Mouse (Mus musculus): ENCODE data around the gene Cyp2c23. TPM values are rescaled to one million over a fixed set of nuclear protein-coding genes. Genes with fewer than 3 reads are reported as not detected.

Gene Cyp2c23
- polyA plus RNA-seq, 1 experiment, result not detected

GRCm38 (mm10) chr19:44000720-44001119 is 28.3 kb downstream of the Cyp2c23 start:
- no peak overlapping the region for H3K4me3 ChIP-seq (ENCODE audit: insufficient read depth, low read length)
- TF ChIP-seq CTCF (IDR thresholded peaks at IDR 0.05; ENCODE audit: low read depth, low read length) (no peak), POLR2A (IDR thresholded peaks at IDR 0.05; ENCODE audit: borderline replicate concordance, low read depth, low read length) (no peak)
- no peaks in the 10 kb centered on the region for H3K4me1 ChIP-seq (ENCODE audit: control insufficient read depth, insufficient read depth, low read length)
- H3K27ac ChIP-seq (ENCODE audit: insufficient read depth, low read depth, low read length), result no peak overlapping the region

DNA sequence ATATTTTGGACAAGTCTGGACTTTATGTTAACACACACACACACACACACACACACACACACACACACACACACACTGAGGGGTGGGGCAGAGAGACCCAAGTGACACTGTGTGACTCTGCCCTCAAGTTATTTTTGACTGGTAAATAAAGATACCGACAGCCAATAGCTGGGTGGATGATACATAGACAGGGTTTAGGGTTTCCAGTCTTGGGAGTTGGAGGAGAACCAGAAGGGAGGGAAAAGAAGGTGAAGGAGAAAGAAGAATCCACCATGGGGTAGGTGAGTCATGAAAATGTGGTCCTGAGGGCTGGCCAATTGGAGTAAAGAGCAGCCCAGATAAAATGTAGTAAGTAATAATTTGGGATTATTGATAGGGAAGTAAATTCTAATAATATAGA is 28.9 kb downstream of the Cyp2c23 start:
- Histone ChIP-seq H3K4me3 (ENCODE audit: insufficient read depth, low read length) (no peak overlapping the region), H3K4me1 (ENCODE audit: control insufficient read depth, insufficient read depth, low read length) (no peaks in the 10 kb centered on the region), H3K27ac (ENCODE audit: insufficient read depth, low read depth, low read length) (no peak overlapping the region)
- TF ChIP-seq POLR2A (IDR thresholded peaks at IDR 0.05; ENCODE audit: borderline replicate concordance, low read depth, low read length) (no peak), CTCF (IDR thresholded peaks at IDR 0.05; ENCODE audit: low read depth, low read length) (no peak)

GRCm38 (mm10) chr19:43998802-43999527 is 30.0 kb downstream of the Cyp2c23 start:
- Histone ChIP-seq H3K4me3 (ENCODE audit: insufficient read depth, low read length) (no peak overlapping the region), H3K27ac (ENCODE audit: insufficient read depth, low read depth, low read length) (no peak overlapping the region), H3K4me1 (ENCODE audit: control insufficient read depth, insufficient read depth, low read length) (no peaks in the 10 kb centered on the region)
- TF ChIP-seq POLR2A (IDR thresholded peaks at IDR 0.05; ENCODE audit: borderline replicate concordance, low read depth, low read length) (no peak), CTCF (IDR thresholded peaks at IDR 0.05; ENCODE audit: low read depth, low read length) (no peak)

GRCm38 (mm10) chr19:43998101-43998500 is 30.9 kb downstream of the Cyp2c23 start:
- Histone ChIP-seq H3K27ac (ENCODE audit: insufficient read depth, low read depth, low read length) (no peak overlapping the region), H3K4me3 (ENCODE audit: insufficient read depth, low read length) (no peak overlapping the region), H3K4me1 (ENCODE audit: control insufficient read depth, insufficient read depth, low read length) (peaks cover 4% of the 10 kb centered on the region; the same call in 1 of the 2 replicates)
- TF ChIP-seq POLR2A (IDR thresholded peaks at IDR 0.05; ENCODE audit: borderline replicate concordance, low read depth, low read length), result no peak
- no peak for TF ChIP-seq CTCF (IDR thresholded peaks at IDR 0.05; ENCODE audit: low read depth, low read length)

DNA sequence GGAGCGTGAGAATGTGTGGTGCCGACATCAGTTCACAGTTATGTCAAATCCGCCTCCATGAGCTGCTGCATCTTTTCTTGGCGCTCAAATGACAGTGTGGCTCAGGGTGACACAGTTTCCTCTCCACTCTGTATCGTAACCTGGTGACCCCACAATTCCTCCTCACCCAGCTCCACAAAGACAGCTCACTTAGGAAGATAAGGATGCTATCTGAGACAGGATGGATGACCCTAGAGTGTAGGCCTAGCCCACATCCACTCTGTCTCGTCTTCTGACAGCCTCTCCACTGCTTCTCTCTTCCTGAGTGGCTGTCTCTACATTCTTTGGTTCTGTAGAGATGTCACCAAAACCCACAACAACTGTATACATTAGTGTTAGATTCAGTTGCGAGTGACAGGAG is 33.6 kb downstream of the Cyp2c23 start:
- Histone ChIP-seq H3K4me1 (ENCODE audit: control insufficient read depth, insufficient read depth, low read length) (peaks cover 9% of the 10 kb centered on the region), H3K27ac (ENCODE audit: insufficient read depth, low read depth, low read length) (no peak overlapping the region), H3K4me3 (ENCODE audit: insufficient read depth, low read length) (no peak overlapping the region)
- TF ChIP-seq CTCF (IDR thresholded peaks at IDR 0.05; ENCODE audit: low read depth, low read length) (no peak), POLR2A (IDR thresholded peaks at IDR 0.05; ENCODE audit: borderline replicate concordance, low read depth, low read length) (no peak)

DNA sequence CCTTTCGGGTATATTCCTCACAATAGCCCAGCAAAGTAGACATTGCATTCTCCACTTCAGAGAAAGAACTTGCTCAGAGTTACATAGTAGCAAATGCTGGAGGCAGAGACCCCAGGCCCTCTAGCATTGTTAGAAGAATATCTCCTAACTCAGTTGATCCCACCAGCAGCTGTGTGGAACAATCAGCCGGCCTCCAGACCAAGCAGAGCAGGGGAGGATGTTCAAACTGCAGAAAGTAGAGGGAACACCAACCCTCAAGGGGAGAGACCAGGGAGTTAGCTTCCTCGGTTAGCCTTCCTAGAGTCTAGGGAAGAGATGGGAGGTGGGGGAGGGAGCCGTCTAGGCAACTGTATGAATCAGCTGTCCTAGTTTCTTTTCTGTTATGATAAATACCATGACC is 36.5 kb downstream of the Cyp2c23 start:
- H3K27ac ChIP-seq (ENCODE audit: insufficient read depth, low read depth, low read length), result no peak overlapping the region
- TF ChIP-seq CTCF (IDR thresholded peaks at IDR 0.05; ENCODE audit: low read depth, low read length) (no peak), POLR2A (IDR thresholded peaks at IDR 0.05; ENCODE audit: borderline replicate concordance, low read depth, low read length) (no peak)
- no peak overlapping the region for H3K4me3 ChIP-seq (ENCODE audit: insufficient read depth, low read length)
- peaks cover 9% of the 10 kb centered on the region for H3K4me1 ChIP-seq (ENCODE audit: control insufficient read depth, insufficient read depth, low read length)

GRCm38 (mm10) chr19:43990362-43990761 is 38.6 kb downstream of the Cyp2c23 start:
- no peak overlapping the region for H3K4me3 ChIP-seq (ENCODE audit: insufficient read depth, low read length)
- TF ChIP-seq CTCF (IDR thresholded peaks at IDR 0.05; ENCODE audit: low read depth, low read length) (no peak), POLR2A (IDR thresholded peaks at IDR 0.05; ENCODE audit: borderline replicate concordance, low read depth, low read length) (no peak)
- H3K4me1 ChIP-seq (ENCODE audit: control insufficient read depth, insufficient read depth, low read length), result peaks cover 9% of the 10 kb centered on the region
- H3K27ac ChIP-seq (ENCODE audit: insufficient read depth, low read depth, low read length), result no peak overlapping the region

DNA sequence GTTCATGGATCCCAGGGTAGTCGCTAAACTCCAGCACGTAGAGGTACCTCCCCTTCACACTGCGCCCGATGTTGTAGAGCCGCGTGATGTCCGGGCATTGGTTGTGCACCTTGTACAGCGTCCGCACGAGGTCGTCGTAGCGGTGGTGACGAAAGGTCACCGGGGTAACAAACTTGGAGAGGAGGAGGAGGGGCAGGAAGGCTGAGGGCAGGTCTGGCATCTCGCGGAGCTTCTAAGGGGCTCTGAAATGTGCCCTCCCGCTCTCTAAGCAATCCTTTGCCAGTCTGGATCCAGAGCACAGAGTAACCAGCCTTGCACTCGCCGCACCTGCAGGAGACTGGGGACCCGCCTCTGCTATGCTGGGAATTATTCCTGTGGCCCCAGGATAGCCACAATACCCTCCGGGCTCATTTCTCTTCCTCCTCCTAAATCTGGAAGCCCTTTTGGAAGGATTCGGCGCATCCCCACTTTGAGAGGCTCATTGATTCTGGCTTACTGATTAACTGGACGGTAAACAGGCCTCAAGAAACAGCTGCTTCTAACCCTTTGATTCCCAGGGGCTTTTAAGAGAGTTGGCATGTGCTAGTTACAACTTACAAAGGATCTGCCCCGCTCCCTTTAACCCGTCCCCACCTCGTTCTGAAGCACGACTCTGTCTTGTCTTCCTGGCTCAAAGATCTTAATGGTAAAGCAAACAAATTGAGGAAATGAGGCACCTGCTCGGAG is 42.8 kb downstream of the Cyp2c23 start, which contains the start of gene Cpn1:
TSS of gene Cpn1 (minus strand) at position 488 of the 726 bp plus-strand sequence.
- no peaks in the 10 kb centered on the region for H3K4me1 ChIP-seq (ENCODE audit: control insufficient read depth, insufficient read depth, low read length)
- TF ChIP-seq POLR2A (IDR thresholded peaks at IDR 0.05; ENCODE audit: borderline replicate concordance, low read depth, low read length), result no peak
- TF ChIP-seq CTCF (IDR thresholded peaks at IDR 0.05; ENCODE audit: low read depth, low read length), result no peak
- no peak within 1 kb of the TSS for H3K4me3 ChIP-seq (ENCODE audit: insufficient read depth, low read length)
- no peak within 1 kb of the TSS for H3K27ac ChIP-seq (ENCODE audit: insufficient read depth, low read depth, low read length)

GRCm38 (mm10) chr19:43981992-43982391 is 47.0 kb downstream of the Cyp2c23 start:
- Histone ChIP-seq H3K27ac (ENCODE audit: insufficient read depth, low read depth, low read length) (no peak overlapping the region), H3K4me3 (ENCODE audit: insufficient read depth, low read length) (no peak overlapping the region), H3K4me1 (ENCODE audit: control insufficient read depth, insufficient read depth, low read length) (no peaks in the 10 kb centered on the region)
- no peak for TF ChIP-seq CTCF (IDR thresholded peaks at IDR 0.05; ENCODE audit: low read depth, low read length)
- no peak for TF ChIP-seq POLR2A (IDR thresholded peaks at IDR 0.05; ENCODE audit: borderline replicate concordance, low read depth, low read length)

- H3K27ac ChIP-seq (ENCODE audit: insufficient read depth, low read depth, low read length), result no peak overlapping the region
- TF ChIP-seq POLR2A (IDR thresholded peaks at IDR 0.05; ENCODE audit: borderline replicate concordance, low read depth, low read length) (no peak), CTCF (IDR thresholded peaks at IDR 0.05; ENCODE audit: low read depth, low read length) (no peak)
- H3K4me3 ChIP-seq (ENCODE audit: insufficient read depth, low read length), result no peak overlapping the region
- H3K4me1 ChIP-seq (ENCODE audit: control insufficient read depth, insufficient read depth, low read length), result no peaks in the 10 kb centered on the region
Observed at GRCm38 (mm10) chr19:43980711-43981110, 48.3 kb downstream of the Cyp2c23 start.

All from bone marrow macrophage, adult 2 months (primary cell).